Mouse (Mus musculus): ENCODE measurements at regions not wholly inside any gene's neighbourhood (a gene's known extent, or its start where the extent isn't known, plus 50 kb on each side); places are given as distances from the start of the nearest gene placed in this dataset.

GRCm38 (mm10) chr14:96805284-96805683, 286.4 kb upstream of the Klhl1 start:
- no peak for TF ChIP-seq POLR2A (IDR thresholded peaks at IDR 0.05; ENCODE audit: borderline replicate concordance, extremely low read depth, low read depth, low read length)
- TF ChIP-seq CTCF (IDR thresholded peaks at IDR 0.05; ENCODE audit: insufficient read depth, low read length), result no peak
